Mouse (Mus musculus) ES-Bruce4 (cell line): ENCODE measurements at regions not wholly inside any gene's neighbourhood (a gene's known extent, or its start where the extent isn't known, plus 50 kb on each side); places are given as distances from the start of the nearest gene placed in this dataset.

ENCODE experiments used
- EP300 ChIP-seq: IDR thresholded peaks from 2 replicates; pipeline ENCODE4 v1.6.1; 2011; ENCODE audit warnings: low read depth, low read length; ENCODE audit not compliant: insufficient read depth
- POLR2A ChIP-seq: IDR thresholded peaks from one replicate; pipeline ENCODE4 v1.8.1; 2011; ENCODE audit warnings: low read length; ENCODE audit not compliant: insufficient read depth

DNA sequence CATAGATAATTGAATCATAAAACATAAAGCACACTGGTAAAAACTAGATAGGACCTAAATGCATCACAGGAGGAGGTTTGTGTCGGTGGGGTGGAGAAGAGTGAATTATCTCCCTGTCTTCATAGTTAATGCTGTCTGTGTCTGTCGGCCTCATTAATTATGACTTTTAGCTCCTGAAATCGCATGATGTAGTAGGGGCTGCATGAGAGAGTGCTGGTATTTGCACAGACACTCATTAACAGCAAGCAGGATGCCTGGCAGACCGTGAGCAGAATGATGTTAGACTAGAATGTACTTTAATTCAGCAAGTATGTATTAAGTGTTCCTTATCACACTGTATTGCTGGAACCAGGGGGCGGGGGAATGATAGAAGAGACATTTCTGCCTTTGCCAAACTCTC lies 503.3 kb upstream of the Klf4 start:
- TF ChIP-seq POLR2A, result no peak
- TF ChIP-seq EP300, result no peak
